Mouse (Mus musculus) ovary, adult 10 weeks (tissue): ENCODE data around the gene Zfp558. TPM values are rescaled to one million over a fixed set of nuclear protein-coding genes. Genes with fewer than 3 reads are reported as not detected.

ENCODE experiments used
- polyA plus RNA-seq: library from polyadenylated mRNA; stranded (reverse); fragments of 350-450 nt; fragmentation: Illumina TruSeq; extraction: RNeasy Lipid Tissue Mini Kit (QIAGEN cat#74804); gene quantifications from one replicate; pipeline ENCODE4 v1.2.3, GENCODE M21; 2014

Zfp558 gene
- polyA plus RNA-seq: 22.7 TPM

GRCm38 (mm10) chr9:18478168-18478567 lies at the start of gene Zfp558, which contains the start of gene Mbd3l1:
Zfp558 (minus strand) TSS chr9:18478268.
Mbd3l1 (plus strand) TSS chr9:18478359.

GRCm38 (mm10) chr9:18430354-18430753 lies 47.7 kb downstream of the Zfp558 start, which contains the start of gene Mbd3l2:
Mbd3l2 (plus strand) TSS chr9:18430654.

Other genes starting within 250 kb of the Zfp558 start
- gene Chordc1, start 186.1 kb downstream of the Zfp558 start, polyA plus RNA-seq: 251 TPM
- 164 TPM for gene Naalad2, start 75.3 kb downstream of the Zfp558 start, polyA plus RNA-seq
- gene Ubtfl1, start 73.8 kb downstream of the Zfp558 start, polyA plus RNA-seq: not detected
- 5.9 TPM for gene Mbd3l2, start 47.6 kb downstream of the Zfp558 start, polyA plus RNA-seq
- not detected for gene Mbd3l1, start 91 bp upstream of the Zfp558 start, polyA plus RNA-seq
- gene Muc16, start 196.3 kb upstream of the Zfp558 start, polyA plus RNA-seq: 12.3 TPM